Mouse (Mus musculus) brain, embryonic 14.5 days (tissue): ENCODE measurements at regions not wholly inside any gene's neighbourhood (a gene's known extent, or its start where the extent isn't known, plus 50 kb on each side); places are given as distances from the start of the nearest gene placed in this dataset.

Source experiments
- CTCF ChIP-seq: fragments of 200-500 bp; IDR thresholded peaks from 2 replicates; pipeline ENCODE4 v1.5.1; 2012; ENCODE audit warnings: inconsistent platforms, mild to moderate bottlenecking, moderate library complexity, borderline replicate concordance; ENCODE audit not compliant: insufficient read depth, insufficient read length; ENCODE audit errors: extremely low read depth
- POLR2A ChIP-seq: fragments of 200-500 bp; IDR thresholded peaks from 2 replicates; pipeline ENCODE4 v1.6.1; 2012; ENCODE audit warnings: mild to moderate bottlenecking, inconsistent platforms, borderline replicate concordance; ENCODE audit not compliant: poor library complexity, insufficient read depth, insufficient read length, severe bottlenecking; ENCODE audit errors: extremely low read depth

GRCm38 (mm10) chr1:28102021-28102526 is 678.0 kb downstream of the Gm597 start:
- TF ChIP-seq POLR2A: no peak
- TF ChIP-seq CTCF: no peak
